Mouse (Mus musculus) spleen, postnatal 36 days (tissue): ENCODE measurements around the gene Pfdn4.

Experiments
- DNase-seq, 2 experiments: peaks; one replicate each; pipeline ENCODE4 v3.0.0; 2022; ENCODE audit warnings: low spot score in 2 of 2, mixed read lengths in 1 of 2

Gene Pfdn4

DNA sequence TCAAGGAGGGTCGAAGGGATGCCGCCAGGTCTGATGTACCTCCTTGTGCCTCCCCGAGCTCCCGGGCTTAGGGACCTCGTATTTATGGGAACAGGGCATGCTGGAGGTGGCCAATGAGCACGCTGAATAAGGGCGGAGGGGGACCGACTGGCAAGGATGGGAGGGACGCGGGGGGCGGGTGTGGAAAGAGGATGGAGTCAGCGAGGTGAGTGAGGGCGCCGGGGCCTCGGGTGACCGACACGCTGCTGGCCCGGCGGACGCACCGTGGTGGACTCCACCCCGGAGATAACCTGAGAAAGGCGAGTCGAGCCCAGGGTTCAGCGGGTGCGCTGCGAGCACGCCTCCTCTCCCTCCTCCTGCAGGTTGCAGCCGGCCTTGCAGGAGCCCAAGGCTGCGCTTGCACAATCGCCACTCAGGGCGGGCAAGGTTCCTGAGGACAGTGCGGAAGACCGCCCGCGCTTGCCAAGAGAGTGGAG, 901 bp downstream of the Pfdn4 start, which contains the start of gene Cyp24a1:
TSS of gene Cyp24a1 (minus strand) at position 55 of the 476 bp plus-strand sequence.
- no peak for DNase-seq

DNA sequence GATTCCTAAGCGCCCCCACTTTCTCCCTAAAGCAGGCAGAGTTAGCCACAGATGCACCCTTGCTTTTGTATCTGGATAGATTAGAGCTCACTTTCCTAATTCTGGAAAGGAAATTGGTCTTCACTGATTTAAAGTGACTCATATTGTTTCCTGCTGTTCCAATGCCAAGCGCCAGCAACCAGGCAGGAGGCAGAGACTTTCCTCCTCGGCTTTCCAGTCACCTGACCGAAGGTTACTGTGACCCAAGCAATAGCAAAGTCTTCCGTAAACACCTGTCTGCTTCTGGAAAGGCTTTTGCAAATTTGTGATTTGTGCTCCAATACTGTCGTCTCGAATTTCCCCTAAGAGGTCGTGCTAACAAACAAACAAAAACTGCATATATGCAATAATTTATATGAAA, 1.8 kb downstream of the Pfdn4 start:
- DNase-seq = no peak

DNA sequence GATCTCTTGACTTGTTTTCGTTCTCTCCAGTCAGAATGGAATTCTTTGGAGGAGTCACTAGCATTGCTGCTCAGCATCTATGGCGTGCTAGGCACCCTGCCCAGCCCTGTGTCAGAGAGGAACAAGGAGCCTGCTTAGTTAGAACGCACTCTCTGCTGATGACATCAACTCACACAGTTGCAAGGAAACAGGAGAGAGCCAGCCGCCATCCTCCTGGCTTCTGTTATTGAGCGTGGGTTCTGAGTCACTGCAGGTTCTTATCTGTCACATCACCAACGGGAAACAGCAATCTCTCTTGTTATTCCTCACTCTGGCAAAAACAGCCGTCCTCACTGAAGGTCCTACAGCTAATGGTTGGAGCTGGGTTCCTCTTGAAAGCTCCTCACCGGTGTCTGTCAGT, 7.1 kb downstream of the Pfdn4 start:
- DNase-seq = no peak

DNA sequence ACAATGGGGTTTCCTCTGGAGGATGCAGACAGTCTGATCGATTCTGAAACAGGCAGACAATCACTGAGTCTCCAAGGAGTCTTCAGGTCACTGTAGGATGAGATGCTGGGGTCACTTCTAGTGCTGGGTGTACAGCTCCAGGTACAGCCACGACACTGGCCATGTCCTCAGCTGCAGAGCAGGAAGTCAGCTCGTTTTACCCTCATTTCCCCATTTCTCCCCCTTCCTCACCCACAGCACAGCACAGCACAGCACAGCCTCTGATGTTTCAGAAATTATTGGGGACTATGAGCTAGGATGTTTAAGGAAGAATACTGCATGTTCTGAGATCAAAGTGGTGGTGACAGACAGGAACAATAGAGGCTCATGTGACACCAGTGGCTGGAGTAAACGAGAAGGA, 7.8 kb downstream of the Pfdn4 start:
- no peak for DNase-seq

DNA sequence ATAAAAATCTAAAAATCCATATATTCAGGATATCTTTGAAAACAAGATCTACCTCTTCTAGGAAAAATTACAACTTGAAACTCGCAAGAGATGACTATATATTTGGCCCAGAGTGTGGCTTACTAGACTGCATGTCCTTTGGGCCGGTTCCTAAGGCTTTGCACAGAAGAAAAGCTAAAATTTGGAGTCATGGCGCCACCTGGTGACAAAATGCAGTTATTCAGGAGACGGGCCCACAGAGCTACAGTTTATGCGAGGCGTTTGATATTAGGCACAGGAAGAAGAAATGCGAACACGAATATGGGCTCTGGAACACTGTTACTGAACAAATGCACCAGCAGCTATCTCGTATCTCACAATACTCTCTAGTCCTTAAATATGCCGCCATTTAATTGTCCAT, 11.5 kb downstream of the Pfdn4 start:
- peak; percentile 55 to 58 for DNase-seq

DNA sequence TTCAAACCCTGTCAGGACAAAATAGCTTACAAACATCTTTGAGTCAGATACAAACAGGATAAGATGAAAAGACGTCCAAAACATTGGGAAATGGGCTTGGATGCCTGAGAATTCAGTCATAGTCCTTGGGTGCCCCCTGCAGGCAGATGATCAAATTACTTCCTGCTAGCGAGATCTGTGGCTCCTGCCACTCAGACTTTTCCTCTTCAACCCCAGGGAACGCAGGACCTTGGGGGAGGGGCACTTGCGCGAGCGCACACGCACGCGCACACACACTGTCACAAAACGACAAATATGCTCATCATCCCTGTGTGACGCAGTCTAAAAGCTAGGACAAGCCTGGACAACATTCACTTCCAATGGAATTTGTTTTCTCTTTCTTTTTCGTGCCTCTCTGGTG, 12.6 kb downstream of the Pfdn4 start:
- DNase-seq = peak; percentile 57 to 73

DNA sequence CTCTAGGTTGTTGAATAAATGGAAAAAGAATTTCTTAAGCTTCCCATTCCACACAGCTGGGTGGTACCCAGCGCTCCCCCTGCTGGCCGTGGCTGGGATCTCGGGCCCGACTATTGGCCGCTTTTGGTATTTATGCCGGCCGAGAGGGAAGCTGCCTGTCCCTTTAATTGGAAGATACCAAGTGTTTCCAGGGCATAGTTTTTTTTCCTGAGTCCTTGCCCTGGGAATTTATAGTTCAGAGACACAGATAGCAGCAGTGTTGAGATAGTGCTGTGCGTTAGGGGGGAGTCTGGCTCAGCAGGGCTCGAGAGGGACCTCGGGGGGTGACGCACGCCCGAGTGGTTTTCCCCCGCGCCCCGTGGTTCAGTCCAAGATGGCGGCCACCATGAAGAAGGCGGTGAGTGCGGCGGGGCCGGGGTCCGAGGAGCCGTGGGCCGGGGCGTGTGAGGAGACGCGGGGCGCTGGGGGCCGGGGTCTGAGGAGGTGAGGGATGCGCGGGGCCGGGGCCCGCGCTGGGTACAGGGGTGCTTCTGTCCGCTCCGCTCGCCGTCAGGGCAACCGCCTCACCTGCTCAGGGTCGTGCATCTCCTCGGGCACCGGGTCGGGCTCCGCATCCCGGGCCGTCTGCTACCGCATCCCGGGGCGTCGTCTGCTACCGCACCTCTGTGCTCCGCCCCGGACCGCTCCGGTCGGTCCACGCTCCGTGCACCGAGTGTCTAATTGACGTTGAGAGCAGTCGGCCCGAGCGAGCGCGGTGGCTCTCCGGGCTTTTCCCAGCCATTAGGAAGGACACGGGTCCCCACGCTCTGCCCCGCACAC, 15.1 kb downstream of the Pfdn4 start:
- peak; percentile 77 to 80 for DNase-seq

DNA sequence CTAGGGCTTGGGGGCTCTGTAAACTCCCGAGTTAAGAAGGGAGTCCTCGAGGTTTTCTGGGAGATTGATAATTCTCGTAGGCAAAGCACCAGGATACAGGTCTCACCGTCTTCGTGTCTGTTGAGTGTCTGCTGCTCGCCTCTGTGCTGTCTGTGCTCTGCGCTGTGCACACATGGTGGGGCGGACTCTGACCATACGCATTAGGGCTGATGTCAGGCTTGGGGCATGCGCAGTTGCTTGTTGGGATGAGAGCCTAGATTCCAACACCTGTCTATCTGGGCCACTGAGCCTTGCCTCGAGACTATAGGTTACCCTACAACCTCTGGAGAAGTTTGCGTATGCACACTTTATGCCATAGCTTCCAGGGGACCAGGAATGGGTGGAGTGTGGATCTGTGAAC, 17.5 kb downstream of the Pfdn4 start:
- DNase-seq = no peak

DNA sequence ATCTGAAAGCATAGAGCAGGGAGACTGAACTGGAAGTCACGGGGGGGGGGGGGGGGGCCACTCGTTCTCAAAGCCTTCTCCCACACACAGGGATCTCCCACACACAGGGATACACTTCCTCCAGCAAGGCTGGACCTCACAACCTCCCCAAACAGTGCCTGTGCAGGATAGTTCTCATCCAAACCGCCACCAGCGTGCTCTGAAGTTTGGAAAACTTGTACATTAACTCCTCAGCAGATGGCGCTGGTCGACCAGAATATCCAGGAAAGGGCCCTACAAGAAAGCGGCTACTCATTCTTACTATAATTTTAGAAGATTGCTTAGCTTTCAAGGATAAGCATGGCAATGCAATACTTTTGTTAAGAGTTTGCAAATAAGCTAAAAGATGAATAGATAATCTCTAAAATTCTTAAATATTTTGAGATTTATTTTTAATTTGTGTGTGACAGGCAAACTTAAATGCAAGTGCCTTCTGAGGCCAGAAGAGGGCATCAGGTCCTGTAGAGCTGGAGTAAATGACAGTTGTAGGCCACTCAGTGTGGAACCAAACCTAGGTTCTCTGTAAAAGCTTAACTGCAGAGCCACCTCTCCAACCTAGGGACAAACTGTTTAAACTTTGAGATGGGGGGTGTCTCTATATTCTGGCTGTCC, 24.2 kb downstream of the Pfdn4 start:
- DNase-seq = no peak

DNA sequence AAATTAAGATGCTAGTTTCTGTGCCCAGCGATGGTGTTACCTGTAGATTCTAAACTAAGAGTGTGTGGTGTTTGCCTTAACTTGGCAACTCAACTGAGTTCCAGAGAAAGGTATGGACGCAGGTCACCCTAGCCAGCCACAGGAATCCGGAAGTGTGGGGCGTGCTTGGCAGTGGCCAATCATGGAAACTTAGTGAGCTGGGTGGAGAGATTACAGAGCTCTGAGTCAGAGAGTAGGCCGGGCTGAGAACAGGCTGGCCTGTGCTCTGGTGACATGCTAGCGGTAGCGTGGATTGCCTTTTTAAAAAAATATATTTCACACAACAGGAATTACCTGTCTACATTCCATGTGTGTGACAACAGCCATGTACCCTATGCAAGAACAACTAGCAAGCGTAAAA, 30.3 kb downstream of the Pfdn4 start:
- no peak for DNase-seq

DNA sequence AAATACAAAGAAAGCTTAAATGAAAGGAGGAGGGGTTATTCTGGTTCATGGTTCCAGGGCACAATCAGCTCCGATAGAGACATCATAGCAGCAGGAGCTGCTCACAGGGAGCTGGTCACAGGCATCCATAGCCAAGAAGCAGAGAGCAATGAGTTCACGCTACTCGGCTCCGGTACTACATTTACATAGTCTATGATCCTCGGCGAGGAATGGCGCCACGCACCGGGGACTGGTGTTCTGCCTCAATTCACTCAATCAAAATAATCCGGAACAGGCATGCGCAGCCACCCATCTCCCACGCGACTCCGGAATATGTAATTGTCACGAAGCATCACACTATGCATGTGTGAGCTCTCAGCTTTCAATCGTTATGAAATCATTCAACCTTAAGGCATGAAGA, 31.8 kb downstream of the Pfdn4 start:
- no peak for DNase-seq

DNA sequence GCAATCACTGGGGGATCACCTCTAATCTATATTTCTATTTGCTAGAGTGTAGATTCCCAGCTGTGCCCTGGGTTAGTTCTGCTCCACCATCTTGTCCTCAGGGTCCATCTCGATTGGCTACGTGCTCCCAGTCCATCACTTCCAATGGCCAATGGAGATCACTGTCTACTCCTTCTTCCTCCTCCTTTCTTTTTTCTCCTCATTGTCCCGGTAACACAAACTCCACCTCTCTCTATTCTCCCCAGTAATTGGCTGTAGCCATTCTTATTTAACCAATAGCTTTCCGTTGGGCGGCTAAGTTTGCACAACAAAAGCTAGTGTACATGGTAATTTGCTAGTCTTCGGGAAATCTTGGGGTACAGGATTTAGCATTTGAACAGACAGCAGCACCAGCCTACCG, 33.5 kb downstream of the Pfdn4 start:
- DNase-seq = no peak

DNA sequence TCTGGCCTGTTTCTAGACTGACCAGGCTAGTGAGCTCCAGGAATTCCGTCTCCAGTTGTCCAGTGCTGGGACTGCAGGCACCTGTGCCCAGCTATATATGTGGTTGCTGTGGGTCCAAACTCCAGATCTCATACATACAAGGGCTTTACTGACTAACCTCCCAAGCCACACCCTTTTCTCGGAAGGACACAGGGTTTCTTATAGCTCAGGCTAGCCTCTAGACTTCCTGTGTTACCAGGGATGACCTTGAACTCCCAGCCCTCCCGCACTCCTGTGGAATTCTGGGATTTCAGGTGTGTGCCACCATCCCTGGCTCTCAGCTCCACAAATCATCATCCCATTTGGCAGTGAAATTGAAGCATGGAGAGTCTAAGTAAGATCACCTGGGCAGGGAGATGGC, 34.0 kb downstream of the Pfdn4 start:
- no peak for DNase-seq

DNA sequence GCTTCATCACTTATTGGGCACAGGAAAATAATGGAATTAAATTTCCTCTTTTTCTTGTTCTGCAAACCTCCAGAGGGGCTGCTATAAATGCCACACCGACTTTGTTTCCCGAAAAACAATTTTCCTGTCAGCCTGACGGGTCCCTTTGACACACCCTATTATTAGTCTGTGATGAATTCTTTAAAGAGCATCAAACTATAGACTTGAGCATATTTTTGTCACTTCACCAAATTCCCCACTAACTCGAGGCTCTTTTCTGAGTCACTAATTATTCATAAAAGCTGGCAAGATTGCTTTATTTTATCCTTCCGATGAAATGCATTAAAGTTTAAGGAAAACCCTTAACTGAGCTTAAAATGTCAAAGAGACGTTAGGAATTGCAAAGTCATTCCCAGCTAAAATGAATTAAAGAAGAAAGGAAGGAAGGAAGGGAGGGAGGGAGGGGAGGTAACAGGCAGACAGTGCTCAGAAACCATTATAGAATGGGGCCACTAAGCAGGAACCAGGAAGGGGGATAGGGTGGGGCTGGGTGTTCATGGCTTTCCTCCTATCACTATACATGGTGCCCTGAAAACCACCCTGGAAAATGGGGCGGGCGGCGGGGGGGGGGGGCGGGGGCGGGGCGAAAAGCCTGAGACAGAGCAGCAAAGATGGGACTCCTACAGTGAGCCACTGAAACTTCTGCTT, 38.0 kb downstream of the Pfdn4 start:
- no peak for DNase-seq

DNA sequence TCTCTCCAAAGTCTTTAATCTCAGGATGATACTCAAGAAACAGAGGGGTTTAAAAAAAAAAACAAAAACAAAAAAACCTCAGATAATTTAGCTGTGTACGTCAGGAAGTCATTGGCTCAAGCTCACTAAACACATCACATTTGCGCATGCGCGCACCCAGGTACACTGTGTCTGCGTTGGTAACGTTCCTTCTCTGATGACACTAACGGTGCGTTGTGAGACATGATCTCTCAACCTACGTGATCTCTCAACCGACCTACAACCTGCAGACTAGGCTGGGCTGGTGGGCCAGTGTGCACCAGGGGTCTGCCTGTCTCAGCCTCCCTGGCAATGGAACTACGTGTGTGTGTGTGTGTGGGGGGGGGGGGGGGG, 38.6 kb downstream of the Pfdn4 start:
- no peak for DNase-seq

DNA sequence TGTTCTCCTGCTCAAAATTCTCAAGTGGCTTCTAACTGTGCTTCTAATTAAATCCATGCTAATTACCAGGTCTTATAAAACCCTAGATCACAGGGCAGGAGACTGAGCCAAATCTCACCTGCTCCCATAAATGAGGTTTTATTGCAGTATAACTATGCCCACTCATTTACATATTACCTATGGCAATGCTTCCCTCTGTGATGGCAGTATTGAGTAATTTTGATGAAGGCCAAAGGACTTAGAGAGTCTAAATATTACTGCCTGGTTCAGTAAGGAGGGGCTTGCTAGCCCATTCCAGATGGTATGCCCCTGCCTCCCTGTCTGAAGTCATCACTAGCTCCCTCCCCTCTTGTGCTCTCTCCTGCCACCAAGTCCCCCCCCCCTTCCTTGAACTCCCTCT, 39.6 kb downstream of the Pfdn4 start:
- no peak for DNase-seq

DNA sequence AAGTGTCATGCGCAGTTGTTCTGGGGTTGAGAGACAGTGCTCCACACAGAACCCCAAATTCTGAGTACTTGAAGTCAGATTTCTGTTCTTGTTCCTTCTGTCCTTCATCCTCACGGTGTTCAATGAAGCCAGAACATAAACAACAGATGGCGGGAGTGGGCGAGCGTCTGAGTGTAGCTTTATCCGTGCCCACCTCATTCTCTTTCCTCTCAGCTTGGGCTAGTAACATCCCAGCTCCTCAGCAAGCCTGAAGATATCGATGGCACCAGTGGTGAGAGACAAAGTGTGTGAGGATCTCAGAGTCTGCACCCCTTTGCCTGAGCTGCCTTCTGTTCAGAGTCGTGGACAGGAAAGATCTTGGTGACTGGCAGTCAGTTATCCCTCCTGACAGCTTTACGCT, 43.0 kb downstream of the Pfdn4 start:
- no peak for DNase-seq

DNA sequence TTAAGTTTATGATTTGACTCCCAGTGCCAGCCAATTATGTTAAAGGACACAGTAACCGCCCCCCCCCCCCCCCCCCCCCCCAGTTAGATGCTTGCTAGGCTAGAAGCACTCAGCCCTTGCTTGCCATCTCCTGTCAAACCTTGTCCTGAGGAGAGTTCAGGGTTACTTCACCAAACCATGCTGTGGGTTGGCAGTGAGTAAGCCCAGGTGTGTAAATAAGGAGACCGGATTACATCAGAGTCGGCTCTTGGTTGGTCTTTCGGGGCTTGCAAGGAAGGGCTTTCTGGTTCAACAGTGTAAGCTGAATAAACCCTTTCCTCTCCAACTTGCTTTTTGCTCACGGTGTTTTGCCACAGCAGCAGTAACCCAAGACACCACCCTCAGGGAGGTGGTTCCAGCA, 47.4 kb downstream of the Pfdn4 start:
- no peak for DNase-seq

DNA sequence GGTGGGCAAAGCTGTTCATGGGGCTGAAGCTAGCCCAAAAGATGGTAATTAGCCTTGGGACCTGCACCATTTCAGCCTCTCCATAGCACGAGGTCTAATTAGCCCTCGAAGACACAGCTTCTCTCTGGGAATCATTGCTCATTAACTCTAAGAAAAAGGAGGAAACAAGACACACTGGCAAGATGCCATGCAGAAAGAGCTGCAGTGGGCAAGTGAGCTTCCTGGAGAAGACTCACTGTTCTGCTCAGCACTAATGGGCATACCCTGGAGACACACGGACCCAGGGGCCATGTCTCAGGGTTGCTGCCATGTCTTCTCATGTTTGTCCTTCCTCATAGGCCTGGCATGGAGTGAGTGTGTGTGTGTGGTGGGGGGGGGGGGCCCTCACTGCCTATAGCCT, 47.9 kb downstream of the Pfdn4 start:
- no peak for DNase-seq

DNA sequence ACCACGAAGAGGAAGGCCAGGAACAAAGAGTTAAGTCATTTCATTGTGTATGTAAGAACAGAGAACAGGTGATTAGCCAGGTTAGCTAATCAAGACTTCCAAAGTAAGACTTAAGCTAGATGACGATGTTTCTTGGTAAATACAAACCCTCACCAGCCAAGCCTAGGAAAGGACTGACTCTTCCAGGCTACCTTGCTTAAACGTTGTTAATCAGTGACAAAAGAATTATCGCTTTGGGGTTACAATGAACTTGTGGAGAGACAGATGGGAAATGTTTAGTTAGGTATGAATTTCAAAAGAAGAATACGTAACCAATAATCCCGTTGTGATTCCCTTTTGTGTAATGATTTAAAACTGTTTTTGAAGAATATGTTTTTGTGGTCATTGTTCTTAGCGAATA, 48.7 kb downstream of the Pfdn4 start:
- DNase-seq = no peak

DNA sequence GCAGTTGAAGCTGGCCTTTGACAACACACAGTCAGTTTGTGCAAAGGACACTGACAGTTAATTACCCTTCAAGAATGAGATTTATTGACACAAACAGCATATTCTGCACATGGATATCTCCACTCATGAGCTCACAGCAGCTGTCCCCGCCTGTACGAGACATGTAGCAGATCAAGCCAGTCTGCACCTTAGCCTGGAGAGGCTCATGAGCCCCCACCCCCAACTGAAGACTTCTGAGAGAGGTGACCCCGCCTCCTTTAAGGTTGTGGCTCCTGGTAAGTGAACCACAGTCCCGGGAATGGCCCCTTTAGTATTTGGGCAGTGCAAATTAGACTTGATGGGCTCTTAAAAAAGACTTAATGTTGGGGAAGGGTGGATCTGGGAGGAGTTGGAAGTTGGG, 49.5 kb downstream of the Pfdn4 start:
- no peak for DNase-seq

DNA sequence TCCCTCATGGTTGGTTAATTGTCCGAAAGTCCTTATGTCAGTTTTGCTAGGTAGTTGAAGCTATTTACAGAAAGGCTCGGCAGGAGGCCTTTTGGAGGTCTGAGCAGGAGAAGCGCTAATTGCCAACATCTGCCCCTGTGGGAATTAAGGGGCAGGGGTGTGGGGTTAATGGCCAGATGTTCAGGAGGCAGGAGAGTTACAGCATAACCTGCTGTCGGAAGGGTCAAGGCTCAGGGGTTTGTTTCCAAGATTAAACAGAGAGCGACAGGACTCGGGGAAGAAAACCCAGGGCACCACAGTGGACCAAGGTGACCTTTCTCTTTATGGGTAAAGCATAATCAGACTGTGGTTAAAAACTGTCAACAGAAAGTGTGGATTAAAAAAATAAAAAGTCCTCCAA, 51.3 kb downstream of the Pfdn4 start:
- no peak for DNase-seq

DNA sequence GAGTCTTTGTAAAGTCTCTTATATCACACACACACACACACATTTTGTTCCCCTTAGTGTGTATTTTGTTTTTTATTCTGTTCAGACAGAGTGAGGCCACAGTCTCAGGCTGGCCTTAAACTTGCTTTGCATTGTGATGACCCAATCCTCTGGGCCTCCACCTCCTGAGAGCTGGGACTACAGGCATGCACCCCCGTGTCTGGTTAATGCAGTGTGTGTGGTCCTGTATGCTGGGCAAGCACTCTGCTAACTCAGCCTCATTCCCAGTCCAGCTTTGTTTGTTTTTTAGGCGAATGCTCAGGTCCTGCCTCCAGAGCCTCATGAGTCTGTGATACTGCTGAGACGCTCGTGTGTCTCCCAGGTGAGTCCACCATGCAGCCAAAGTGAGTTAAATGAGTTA, 51.8 kb downstream of the Pfdn4 start:
- no peak for DNase-seq
